Mouse (Mus musculus) mesoderm, embryonic 11.5 days (tissue): ENCODE data around the gene Adipor1.
A peak's percentile ranks its signal among the peaks of the same experiment; 100 is the strongest.
"Not testable (repeated sequence)": the region's sequence is repeated elsewhere in the genome, so short reads cannot be mapped to it uniquely, and the experiment has no call there.

ENCODE experiments used
- DNase-seq: peaks from one replicate; pipeline ENCODE4 v3.0.0-alpha.2; 2012; ENCODE audit warnings: low read depth, low spot score

Adipor1 gene

DNA sequence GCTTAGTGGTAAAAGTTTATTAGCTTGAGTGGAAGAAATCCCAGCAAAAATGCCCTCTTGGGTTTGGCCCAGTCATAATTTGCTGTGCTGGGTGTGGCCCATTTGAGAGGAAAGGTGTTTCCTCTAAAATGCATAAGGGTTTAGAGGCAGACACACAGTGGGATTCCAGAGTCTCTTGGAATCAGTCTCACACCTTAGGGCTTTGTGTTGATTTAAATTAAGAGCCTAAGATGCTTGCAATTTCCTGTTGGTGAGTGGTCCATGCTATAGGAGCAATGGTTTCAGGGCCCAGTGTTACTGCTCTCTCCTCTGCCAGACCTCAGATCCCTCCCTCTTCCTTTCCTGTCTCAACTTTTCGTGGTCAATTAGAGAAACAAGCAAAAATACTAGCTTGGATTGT lies 4.0 kb downstream of the Adipor1 start:
- DNase-seq: no peak

GRCm38 (mm10) chr1:134419751-134420458 lies 4.7 kb downstream of the Adipor1 start:
- no peak for DNase-seq

DNA sequence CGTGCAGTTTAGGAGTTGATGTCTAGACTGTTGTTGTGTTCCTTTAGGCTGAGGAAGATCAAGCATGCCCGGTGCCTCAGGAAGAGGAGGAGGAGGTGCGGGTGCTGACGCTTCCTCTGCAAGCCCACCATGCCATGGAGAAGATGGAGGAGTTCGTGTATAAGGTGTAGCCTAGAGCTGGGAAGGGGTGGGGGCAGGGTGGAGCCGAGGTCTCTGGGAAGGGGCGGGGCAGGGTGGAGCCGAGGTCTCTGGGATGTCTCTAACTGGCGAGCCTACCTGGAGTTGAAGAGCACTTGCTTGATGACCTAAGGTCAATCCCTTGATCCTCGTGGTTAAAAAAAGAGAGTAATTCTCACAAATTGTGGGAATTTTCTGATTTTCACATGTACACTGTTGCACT lies 8.7 kb downstream of the Adipor1 start:
- DNase-seq: no peak

- DNase-seq: no peak
Observed at GRCm38 (mm10) chr1:134426289-134426688, 11.1 kb downstream of the Adipor1 start.

DNA sequence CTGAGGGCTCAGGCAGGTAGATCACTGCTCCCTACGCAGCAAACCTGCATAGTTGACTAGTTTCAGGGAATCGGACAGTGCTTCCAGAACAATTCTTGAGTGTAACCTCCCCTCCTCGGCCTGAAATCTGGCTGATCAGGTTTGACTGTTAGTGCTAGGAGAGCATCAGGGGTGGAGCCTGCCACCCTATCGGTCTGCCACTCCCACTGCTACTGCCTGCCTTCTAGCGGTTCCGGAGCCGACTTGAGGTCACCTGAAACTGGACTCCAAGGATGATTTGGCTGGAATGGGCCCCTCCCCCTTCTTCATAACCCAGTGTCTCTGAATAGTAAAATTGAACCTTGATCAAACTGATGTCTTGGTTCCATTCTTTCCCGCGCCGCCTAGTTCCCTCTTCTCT lies 17.8 kb downstream of the Adipor1 start:
- DNase-seq: no peak

- no peak for DNase-seq
Observed at GRCm38 (mm10) chr1:134433473-134433872, 18.3 kb downstream of the Adipor1 start.

- DNase-seq: peak; percentile 35
Observed at GRCm38 (mm10) chr1:134435414-134435813, 20.2 kb downstream of the Adipor1 start.

DNA sequence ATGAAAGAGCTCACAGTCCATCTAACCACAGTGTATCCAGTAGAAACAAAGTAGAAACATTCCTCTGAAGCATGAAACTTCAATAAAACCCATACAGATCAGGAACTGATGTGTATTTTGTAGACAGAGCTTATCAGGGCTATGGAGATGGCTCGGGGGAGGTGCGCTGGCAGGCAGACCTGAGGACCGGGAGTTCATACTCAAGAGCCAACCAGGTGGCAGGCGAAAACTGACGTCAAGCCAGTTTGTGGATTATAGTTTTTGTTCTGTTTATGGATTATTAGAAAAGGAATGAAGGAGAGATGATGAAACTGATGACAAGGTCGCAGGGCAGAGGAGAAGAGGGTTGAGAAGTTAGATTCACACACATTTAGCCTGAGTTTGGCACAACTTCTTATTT lies 25.3 kb downstream of the Adipor1 start:
- DNase-seq: no peak

DNA sequence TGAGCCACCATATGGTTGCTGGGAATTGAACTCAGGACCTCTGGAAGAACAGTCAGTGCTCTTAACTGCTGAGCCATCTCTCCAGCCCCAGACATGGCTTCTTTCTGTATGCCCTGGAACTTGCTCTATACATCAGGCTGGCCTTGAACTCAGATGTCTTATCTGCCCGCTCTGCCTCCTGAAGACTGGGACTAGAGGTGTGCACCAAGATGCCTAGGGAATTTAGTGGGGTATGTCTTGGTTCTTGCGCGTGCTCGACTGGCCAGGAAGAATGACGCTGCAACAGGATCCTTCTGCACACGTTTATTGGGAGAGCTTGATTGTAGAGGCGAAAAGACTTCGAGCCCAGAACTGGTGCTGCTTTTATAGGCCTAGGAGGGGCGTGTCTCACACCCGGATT lies 26.6 kb downstream of the Adipor1 start:
- not testable (repeated sequence) for DNase-seq

DNA sequence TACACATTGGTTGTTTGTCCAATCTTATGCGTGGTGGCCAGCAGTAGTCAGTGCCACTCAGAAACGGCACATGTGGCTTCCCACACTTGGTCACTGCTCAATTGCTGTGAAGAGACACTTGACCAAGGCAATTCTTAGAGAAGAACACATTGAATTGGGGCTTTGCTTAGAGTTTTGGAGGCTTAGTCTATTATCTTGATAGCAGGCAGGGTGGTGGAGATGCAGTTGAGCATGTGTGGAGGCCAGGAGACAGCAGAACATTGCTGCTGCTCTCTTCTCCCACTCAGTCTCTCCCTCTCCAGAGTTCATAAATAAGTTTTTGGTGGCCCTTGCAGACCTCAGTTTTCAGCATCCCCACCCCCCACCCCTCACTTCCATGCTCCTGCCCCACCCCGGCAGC lies 27.2 kb downstream of the Adipor1 start:
- no peak for DNase-seq

DNA sequence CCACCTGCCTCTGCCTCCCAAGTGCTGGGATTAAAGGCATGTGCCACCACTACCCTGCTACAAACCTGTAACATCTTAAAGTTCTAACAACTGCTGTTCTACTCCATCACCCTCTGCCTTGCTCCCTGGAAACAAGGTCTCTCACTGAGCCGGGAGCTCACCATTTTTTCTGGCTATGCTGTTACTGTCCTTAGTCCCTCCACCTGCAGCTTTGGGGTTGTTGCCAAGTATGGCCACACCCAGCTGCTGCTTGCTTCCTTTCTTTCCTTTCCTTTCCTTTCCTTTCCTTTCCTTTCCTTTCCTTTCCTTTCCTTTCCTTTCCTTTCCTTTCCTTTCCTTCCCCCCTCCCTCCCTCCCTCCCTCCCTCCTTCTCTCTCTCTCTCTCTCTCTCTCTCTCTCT lies 28.1 kb downstream of the Adipor1 start:
- not testable (repeated sequence) for DNase-seq

DNA sequence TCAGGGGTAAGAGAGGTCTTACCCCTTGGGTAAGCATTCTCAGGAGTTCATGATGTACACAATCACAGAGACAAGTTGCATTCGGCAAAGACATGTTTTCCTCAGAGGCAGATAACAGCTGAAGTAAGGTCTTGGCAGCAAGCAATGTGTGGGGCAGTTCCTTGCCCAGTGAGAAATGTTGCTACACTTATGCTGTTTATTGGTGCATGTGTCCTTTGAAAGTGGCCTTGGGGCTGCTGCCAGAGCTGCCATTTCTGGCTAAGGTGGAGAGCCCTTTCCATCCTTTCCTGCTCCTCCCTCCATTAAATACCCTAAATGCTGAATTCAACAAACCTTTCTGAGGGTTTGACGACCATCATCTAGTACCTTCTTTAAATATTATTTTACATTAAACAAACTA lies 30.2 kb downstream of the Adipor1 start:
- no peak for DNase-seq

- DNase-seq: not testable (repeated sequence)
Observed at GRCm38 (mm10) chr1:134448537-134448936, 33.4 kb downstream of the Adipor1 start.

GRCm38 (mm10) chr1:134450201-134450600 lies 35.0 kb downstream of the Adipor1 start:
- DNase-seq: no peak

GRCm38 (mm10) chr1:134450986-134451385 lies 35.8 kb downstream of the Adipor1 start:
- peak; percentile 32 for DNase-seq

DNA sequence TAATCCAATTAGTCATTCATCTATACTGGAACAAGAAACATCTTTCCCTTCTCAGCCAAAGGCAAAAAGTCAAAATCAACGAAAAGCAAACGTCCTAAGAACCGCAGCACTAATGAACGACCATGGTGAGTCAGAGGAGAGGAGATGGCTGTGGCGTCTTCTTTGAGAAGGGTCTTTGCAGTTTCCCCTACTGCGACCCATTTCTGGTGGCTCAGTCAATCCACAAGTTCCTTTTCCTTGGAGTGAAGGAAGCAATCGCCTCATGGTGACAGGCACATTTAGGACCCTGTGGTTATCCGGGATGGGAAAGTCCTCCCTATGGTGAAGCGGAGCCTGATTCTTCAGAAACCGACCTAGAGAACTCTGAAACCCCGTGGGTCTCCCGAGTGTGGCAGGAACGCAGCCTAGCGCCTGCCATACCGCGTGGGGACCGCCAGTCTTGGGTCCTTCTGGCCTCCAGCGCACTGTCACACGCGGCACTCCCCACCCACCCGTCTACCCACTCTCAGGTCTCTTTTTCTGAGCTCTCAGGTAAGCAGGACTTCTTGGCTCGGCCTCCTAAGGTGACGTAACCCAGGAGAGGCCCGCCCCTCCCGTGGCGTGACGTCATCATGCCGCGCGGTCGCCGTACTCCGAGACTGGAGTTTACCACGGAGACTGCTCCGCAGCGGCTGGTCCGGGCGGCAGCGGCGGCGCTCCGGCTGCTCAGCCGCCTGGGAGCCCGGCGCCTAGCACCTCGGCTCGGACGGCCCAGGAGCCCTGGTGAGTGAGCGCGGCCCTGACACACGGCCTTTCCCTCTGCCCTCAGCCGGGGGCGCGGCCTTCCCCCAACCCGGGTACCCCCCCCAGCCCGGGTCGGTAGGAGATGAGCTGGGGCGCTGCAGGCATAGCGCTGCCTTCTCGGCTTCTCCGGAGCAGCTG lies 40.0 kb downstream of the Adipor1 start, which contains the start of gene Klhl12:
Klhl12 (plus strand) TSS at position 628 of the 921 bp plus-strand sequence.
- peak; percentile 94 for DNase-seq

GRCm38 (mm10) chr1:134456060-134456459 lies 40.9 kb downstream of the Adipor1 start:
- DNase-seq: no peak

- DNase-seq: no peak
Observed at GRCm38 (mm10) chr1:134458139-134458727, 43.1 kb downstream of the Adipor1 start.

GRCm38 (mm10) chr1:134460294-134461284 lies 45.4 kb downstream of the Adipor1 start:
- DNase-seq: no peak
